Mouse (Mus musculus): ENCODE results near the gene Tas2r131.
"Not testable (repeated sequence)": the region's sequence is repeated elsewhere in the genome, so short reads cannot be mapped to it uniquely, and the experiment has no call there.

The Tas2r131 gene

GRCm38 (mm10) chr6:132957819-132958218 lies at the start of gene Tas2r131:
Gene Tas2r131 (minus strand): TSS chr6:132957919.
- no peak for DNase-seq

- no peak for DNase-seq
These were observed 23.1 kb upstream of the Tas2r131 start, which contains the start of gene Tas2r109 for GRCm38 (mm10) chr6:132980865-132981264. Gene Tas2r109 (minus strand): TSS chr6:132980965.

- no peak for DNase-seq
These were observed 6.9 kb downstream of the Tas2r131 start, which contains the start of gene Tas2r129 for GRCm38 (mm10) chr6:132950802-132951201. Gene Tas2r129 (plus strand): TSS chr6:132951102.

- DNase-seq: not testable (repeated sequence)
These were observed 16.3 kb downstream of the Tas2r131 start for GRCm38 (mm10) chr6:132941376-132941775.

GRCm38 (mm10) chr6:132909351-132909750 lies 48.4 kb downstream of the Tas2r131 start, which contains the start of gene Tas2r125:
Gene Tas2r125 (plus strand): TSS chr6:132909651.
- DNase-seq: no peak

Measured in B cell, adult 2 months (primary cell).